Mouse (Mus musculus) ES-Bruce4 (cell line): ENCODE results near the gene Chil1. TPM values are rescaled to one million over a fixed set of nuclear protein-coding genes. Genes with fewer than 3 reads are reported as not detected.

ENCODE experiments used
- H3K27ac ChIP-seq: 2 replicates; pipeline ENCODE4 v1.5.1; 2012; ENCODE audit warnings: low read length, inconsistent platforms; ENCODE audit not compliant: insufficient read depth
- H3K27me3 ChIP-seq: 2 replicates; pipeline ENCODE4 v1.6.1; 2012; ENCODE audit warnings: mild to moderate bottlenecking, low read length, inconsistent platforms; ENCODE audit not compliant: control insufficient read depth, poor library complexity, insufficient read depth, severe bottlenecking
- H3K36me3 ChIP-seq: 2 replicates; pipeline ENCODE4 v1.6.1; 2012; ENCODE audit warnings: inconsistent platforms, mild to moderate bottlenecking, low read length, moderate library complexity; ENCODE audit not compliant: control insufficient read depth, poor library complexity, insufficient read depth, severe bottlenecking
- H3K4me1 ChIP-seq: one replicate; pipeline ENCODE4 v1.8.1; 2011; ENCODE audit warnings: low read length; ENCODE audit not compliant: control insufficient read depth, insufficient read depth
- H3K4me3 ChIP-seq: 2 replicates; pipeline ENCODE4 v1.5.1; 2011; ENCODE audit warnings: low read depth, mild to moderate bottlenecking, low read length
- H3K9ac ChIP-seq: 2 replicates; pipeline ENCODE4 v1.6.1; 2012; ENCODE audit warnings: low read depth, mild to moderate bottlenecking, inconsistent platforms; ENCODE audit not compliant: poor library complexity, severe bottlenecking
- H3K9me3 ChIP-seq: replicated peaks from 2 replicates; pipeline ENCODE4 v1.6.1; 2012; ENCODE audit warnings: mild to moderate bottlenecking, low read length, inconsistent platforms; ENCODE audit not compliant: control insufficient read depth, poor library complexity, insufficient read depth, severe bottlenecking
- CTCF ChIP-seq: IDR thresholded peaks from one replicate; pipeline ENCODE4 v1.8.1; 2011; ENCODE audit warnings: low read depth, low read length
- EP300 ChIP-seq: IDR thresholded peaks from 2 replicates; pipeline ENCODE4 v1.6.1; 2011; ENCODE audit warnings: low read depth, low read length; ENCODE audit not compliant: insufficient read depth
- POLR2A ChIP-seq: IDR thresholded peaks from one replicate; pipeline ENCODE4 v1.8.1; 2011; ENCODE audit warnings: low read length; ENCODE audit not compliant: insufficient read depth
- polyA plus RNA-seq: library from polyadenylated mRNA; stranded (reverse); fragments of >200 nt; gene quantifications from 2 replicates; pipeline ENCODE4 v1.2.4, GENCODE M21; 2011; ENCODE audit warnings: low read depth; ENCODE audit not compliant: missing spikeins, insufficient read depth, insufficient read length

The Chil1 gene
- polyA plus RNA-seq, 1 experiment, result 1.8 TPM

GRCm38 (mm10) chr1:134150076-134150475, 31.9 kb upstream of the Chil1 start:
- Histone ChIP-seq H3K9ac (no peak overlapping the region), H3K4me3 (no peak overlapping the region), H3K36me3 (no peaks in the 10 kb centered on the region), H3K27me3 (no peaks in the 10 kb centered on the region), H3K9me3 (no peaks in the 10 kb centered on the region), H3K27ac (no peak overlapping the region), H3K4me1 (no peaks in the 10 kb centered on the region)
- no peak for TF ChIP-seq POLR2A
- no peak for TF ChIP-seq CTCF
- no peak for TF ChIP-seq EP300

GRCm38 (mm10) chr1:134150745-134151144, 31.2 kb upstream of the Chil1 start:
- Histone ChIP-seq H3K27ac (no peak overlapping the region), H3K36me3 (no peaks in the 10 kb centered on the region), H3K4me3 (no peak overlapping the region), H3K4me1 (no peaks in the 10 kb centered on the region), H3K9me3 (no peaks in the 10 kb centered on the region), H3K9ac (no peak overlapping the region), H3K27me3 (no peaks in the 10 kb centered on the region)
- no peak for TF ChIP-seq EP300

GRCm38 (mm10) chr1:134151655-134152412, 30.1 kb upstream of the Chil1 start:
- Histone ChIP-seq H3K36me3 (no peaks in the 10 kb centered on the region), H3K9ac (no peak overlapping the region), H3K4me1 (no peaks in the 10 kb centered on the region), H3K27ac (no peak overlapping the region), H3K27me3 (no peaks in the 10 kb centered on the region), H3K4me3 (no peak overlapping the region), H3K9me3 (no peaks in the 10 kb centered on the region)
- TF ChIP-seq POLR2A (no peak), CTCF (peak; percentile 61)

GRCm38 (mm10) chr1:134152626-134153590, 29.1 kb upstream of the Chil1 start:
- Histone ChIP-seq H3K9ac (no peak overlapping the region), H3K4me1 (no peaks in the 10 kb centered on the region), H3K4me3 (no peak overlapping the region), H3K36me3 (no peaks in the 10 kb centered on the region), H3K27ac (no peak overlapping the region), H3K27me3 (no peaks in the 10 kb centered on the region), H3K9me3 (no peaks in the 10 kb centered on the region)
- TF ChIP-seq POLR2A, result no peak
- no peak for TF ChIP-seq CTCF
- no peak for TF ChIP-seq EP300

GRCm38 (mm10) chr1:134154121-134154520, 27.9 kb upstream of the Chil1 start:
- H3K27ac ChIP-seq, result no peak overlapping the region
- no peak overlapping the region for H3K9ac ChIP-seq
- no peak overlapping the region for H3K4me3 ChIP-seq
- H3K4me1 ChIP-seq, result no peaks in the 10 kb centered on the region
- no peak for TF ChIP-seq CTCF
- TF ChIP-seq EP300, result no peak
- TF ChIP-seq POLR2A, result no peak
- no peaks in the 10 kb centered on the region for H3K27me3 ChIP-seq
- H3K9me3 ChIP-seq, result no peaks in the 10 kb centered on the region
- H3K36me3 ChIP-seq, result no peaks in the 10 kb centered on the region

- Histone ChIP-seq H3K36me3 (no peaks in the 10 kb centered on the region), H3K27me3 (no peaks in the 10 kb centered on the region), H3K27ac (no peak overlapping the region), H3K4me1 (no peaks in the 10 kb centered on the region), H3K9ac (no peak overlapping the region), H3K9me3 (no peaks in the 10 kb centered on the region), H3K4me3 (no peak overlapping the region)
- TF ChIP-seq EP300 (no peak), POLR2A (no peak), CTCF (no peak)
Observed at GRCm38 (mm10) chr1:134154655-134155054, 27.3 kb upstream of the Chil1 start.
